Mouse (Mus musculus): ENCODE measurements around the gene Pgghg. TPM values are rescaled to one million over a fixed set of nuclear protein-coding genes. Genes with fewer than 3 reads are reported as not detected.

Gene Pgghg
- total and polyA plus RNA-seq, 3 experiments: 3.1 to 3.3 (median 3.2) TPM

GRCm38 (mm10) chr7:140974940-140975339, 33.7 kb downstream of the Pgghg start:
- H3K27ac ChIP-seq (ENCODE audit: insufficient read depth, low read depth): no peak overlapping the region; the same call in 1 of the 2 replicates
- no peaks in the 10 kb centered on the region for H3K79me2 ChIP-seq (replicated peaks; ENCODE audit: control insufficient read depth, extremely low read depth, insufficient read depth, poor library complexity, severe bottlenecking)
- peaks cover 10 to 55% of the 10 kb centered on the region in 2 experiments for H3K4me1 ChIP-seq (ENCODE audit: control insufficient read depth in 1 of 2, insufficient read depth in 2 of 2)
- in situ Hi-C loops (cut with MboI; ENCODE audit: low pct_ligation_motif_present, low pct_unique_long_range_greater_than_20kb, low sequenced_read_pairs) (loop anchor here (25.0 kb wide), 1 partner anchor 387 kb away; no protein-coding TSS in a partner anchor), dilution Hi-C loops (cut with MboI; ENCODE audit: extremely low pct_ligation_motif_present, extremely low pct_unique_long_range_greater_than_20kb, low sequenced_read_pairs) (no loop called here)
- H3K4me3 ChIP-seq (replicated peaks in 1 of 3; ENCODE audit: low read depth in 2 of 3, low read length in 2 of 3, poor library complexity in 1 of 3): no peak overlapping the region
- no peak overlapping the region for H3K9ac ChIP-seq (ENCODE audit: insufficient read depth, low read depth)
- no peaks in the 10 kb centered on the region for H3K27me3 ChIP-seq (replicated peaks)
- no peaks in the 10 kb centered on the region for H3K36me3 ChIP-seq (replicated peaks in 1 of 2; ENCODE audit: control insufficient read depth in 1 of 2, insufficient read depth in 1 of 2, low read length in 1 of 2)
- no peak overlapping the region for H3K4me2 ChIP-seq (ENCODE audit: insufficient read depth, low read depth, poor library complexity, severe bottlenecking)
- DNase-seq (ENCODE audit: extremely low read depth): no peak
- TF ChIP-seq UBTF (IDR thresholded peaks at IDR 0.05; ENCODE audit: low read depth, low read length): no peak
- TF ChIP-seq TCF12 (IDR thresholded peaks at IDR 0.05; ENCODE audit: low read depth, low read length): no peak
- TF ChIP-seq HCFC1 (IDR thresholded peaks at IDR 0.05; ENCODE audit: low read depth, low read length): no peak
- no peak for TF ChIP-seq MAZ (IDR thresholded peaks at IDR 0.05; ENCODE audit: low read depth, low read length)
- no peak for TF ChIP-seq E2F4 (IDR thresholded peaks at IDR 0.05; ENCODE audit: insufficient replicate concordance, low read depth, low read length)
- no peak for TF ChIP-seq GABPA (IDR thresholded peaks at IDR 0.05; ENCODE audit: insufficient replicate concordance, low read depth, low read length)
- no peak for TF ChIP-seq SIN3A (IDR thresholded peaks at IDR 0.05; ENCODE audit: low read length)
- TF ChIP-seq POLR2AphosphoS2 (IDR thresholded peaks at IDR 0.05; ENCODE audit: low read depth, low read length): no peak
- TF ChIP-seq RCOR1 (conservative IDR thresholded peaks at IDR 0.05; ENCODE audit: low read depth, low read length): no peak
- TF ChIP-seq EP300 (IDR thresholded peaks at IDR 0.05; ENCODE audit: low read length): no peak
- no peak for TF ChIP-seq MEF2A (IDR thresholded peaks at IDR 0.05; ENCODE audit: borderline replicate concordance, low read depth, low read length)
- TF ChIP-seq ZC3H11A (IDR thresholded peaks at IDR 0.05; ENCODE audit: low read depth, low read length): no peak
- no peak for TF ChIP-seq TBP (conservative IDR thresholded peaks at IDR 0.05; ENCODE audit: low read depth, low read length)
- TF ChIP-seq ELF1 (IDR thresholded peaks at IDR 0.05; ENCODE audit: low read depth, low read length): no peak
- no peak for TF ChIP-seq SMC3 (IDR thresholded peaks at IDR 0.05; ENCODE audit: low read depth, low read length)
- no peak for TF ChIP-seq MXI1 (IDR thresholded peaks at IDR 0.05; ENCODE audit: low read depth, low read length)
- no peak for TF ChIP-seq CTCF (conservative IDR thresholded peaks at IDR 0.05 in 1 of 2, IDR thresholded peaks at IDR 0.05 in 1 of 2; ENCODE audit: low read depth in 2 of 2, low read length in 2 of 2)
- no peak for TF ChIP-seq KAT2A (IDR thresholded peaks at IDR 0.05; ENCODE audit: insufficient replicate concordance, low read length)
- TF ChIP-seq CHD2 (IDR thresholded peaks at IDR 0.05; ENCODE audit: low read length): no peak
- H3K9me3 ChIP-seq (replicated peaks; ENCODE audit: low read length): no peaks in the 10 kb centered on the region

DNA sequence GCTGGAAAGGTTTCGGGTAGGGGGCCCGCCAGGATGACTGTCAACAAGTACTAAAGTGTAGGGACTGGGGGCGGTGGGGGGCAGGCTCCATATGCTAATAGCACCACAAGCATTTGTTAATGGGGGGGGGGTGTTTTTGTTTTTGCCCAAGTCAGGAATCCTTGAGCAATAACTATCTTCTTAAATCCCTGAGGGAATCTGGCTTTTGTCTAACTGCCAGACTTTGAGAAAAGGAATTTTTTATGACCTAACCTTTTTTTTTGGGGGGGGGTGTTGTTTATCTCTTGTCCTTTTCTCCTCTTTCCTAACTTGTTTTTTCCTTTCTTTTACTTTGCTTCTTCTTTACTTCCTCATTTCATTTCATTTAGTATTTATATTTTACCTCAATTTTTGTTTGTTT, 34.3 kb downstream of the Pgghg start:
- Histone ChIP-seq H3K9me3 (replicated peaks; ENCODE audit: low read length) (no peaks in the 10 kb centered on the region), H3K4me2 (ENCODE audit: insufficient read depth, low read depth, poor library complexity, severe bottlenecking) (no peak overlapping the region), H3K36me3 (replicated peaks in 1 of 2; ENCODE audit: control insufficient read depth in 1 of 2, insufficient read depth in 1 of 2, low read length in 1 of 2) (no peaks in the 10 kb centered on the region), H3K9ac (ENCODE audit: insufficient read depth, low read depth) (no peak overlapping the region), H3K4me1 (ENCODE audit: control insufficient read depth in 1 of 2, insufficient read depth in 2 of 2) (peaks cover 10 to 54% of the 10 kb centered on the region in 2 experiments), H3K79me2 (replicated peaks; ENCODE audit: control insufficient read depth, extremely low read depth, insufficient read depth, poor library complexity, severe bottlenecking) (no peaks in the 10 kb centered on the region), H3K27me3 (replicated peaks) (no peaks in the 10 kb centered on the region), H3K4me3 (replicated peaks in 1 of 3; ENCODE audit: low read depth in 2 of 3, low read length in 2 of 3, poor library complexity in 1 of 3) (no peak overlapping the region), H3K27ac (ENCODE audit: insufficient read depth, low read depth) (no peak overlapping the region)
- TF ChIP-seq MAFK (IDR thresholded peaks at IDR 0.05; ENCODE audit: insufficient replicate concordance, low read length): no peak
- no peak for TF ChIP-seq TCF12 (IDR thresholded peaks at IDR 0.05; ENCODE audit: low read depth, low read length)
- no peak for TF ChIP-seq CHD2 (IDR thresholded peaks at IDR 0.05; ENCODE audit: low read length)
- no peak for DNase-seq (ENCODE audit: extremely low read depth)
- in situ Hi-C loops (cut with MboI; ENCODE audit: low pct_ligation_motif_present, low pct_unique_long_range_greater_than_20kb, low sequenced_read_pairs): loop anchor here (25.0 kb wide), 1 partner anchor 387 kb away; no protein-coding TSS in a partner anchor
- dilution Hi-C loops (cut with MboI; ENCODE audit: extremely low pct_ligation_motif_present, extremely low pct_unique_long_range_greater_than_20kb, low sequenced_read_pairs): no loop called here
